Mouse (Mus musculus) heart, embryonic 10.5 days (tissue): ENCODE measurements at regions not wholly inside any gene's neighbourhood (a gene's known extent, or its start where the extent isn't known, plus 50 kb on each side); places are given as distances from the start of the nearest gene placed in this dataset.

Experiments used
- DNase-seq: peaks from one replicate; pipeline ENCODE4 v3.0.0-alpha.2; 2017; ENCODE audit warnings: low spot score
- H3K27ac ChIP-seq: fragments of 300-500 bp; sonication (generic); 2 replicates; pipeline ENCODE4 v1.5.1; 2016; ENCODE audit warnings: mild to moderate bottlenecking
- H3K27me3 ChIP-seq: fragments of 300-500 bp; sonication (generic); 2 replicates; pipeline ENCODE4 v1.6.1; 2016; ENCODE audit warnings: mild to moderate bottlenecking; ENCODE audit not compliant: poor library complexity, insufficient read depth, severe bottlenecking
- H3K36me3 ChIP-seq: fragments of 300-500 bp; sonication (generic); 2 replicates; pipeline ENCODE4 v1.6.1; 2016; ENCODE audit warnings: mild to moderate bottlenecking, moderate library complexity
- H3K4me1 ChIP-seq: fragments of 300-500 bp; sonication (generic); 2 replicates; pipeline ENCODE4 v1.6.1; 2016; ENCODE audit warnings: mild to moderate bottlenecking
- H3K4me3 ChIP-seq: fragments of 300-500 bp; sonication (generic); 2 replicates; pipeline ENCODE4 v1.5.1; 2016; ENCODE audit warnings: mild to moderate bottlenecking, moderate library complexity
- H3K9me3 ChIP-seq: fragments of 300-500 bp; sonication (generic); 2 replicates; pipeline ENCODE4 v1.6.1; 2016; ENCODE audit warnings: mild to moderate bottlenecking, moderate library complexity
- WGBS: fragments of 180-500 bp; shearing (Covaris S2); methylation state at CpG from one replicate; pipeline ENCODE4 v1.1.7; 2016; 5-methylcytosine and 5-hydroxymethylcytosine counted together

- peaks cover 9% of the 10 kb centered on the region for H3K4me1 ChIP-seq
- no peak overlapping the region for H3K27ac ChIP-seq
- peaks cover 6% of the 10 kb centered on the region; the same call in 1 of the 2 replicates for H3K27me3 ChIP-seq
- H3K4me3 ChIP-seq, result no peak overlapping the region
- no peaks in the 10 kb centered on the region for H3K36me3 ChIP-seq
- no peaks in the 10 kb centered on the region for H3K9me3 ChIP-seq
- DNase-seq, result no peak
- 76% methylated on average over 10 of the region's 10 CpGs for WGBS
Measured at GRCm38 (mm10) chr10:44993470-44994260, 73.3 kb upstream of the Prep start.

- Histone ChIP-seq H3K27ac (no peak overlapping the region), H3K36me3 (no peaks in the 10 kb centered on the region), H3K27me3 (peaks cover 3% of the 10 kb centered on the region; the same call in 1 of the 2 replicates), H3K9me3 (no peaks in the 10 kb centered on the region), H3K4me3 (no peak overlapping the region), H3K4me1 (peaks cover 8% of the 10 kb centered on the region)
- no peak for DNase-seq
- WGBS, result 74% methylated on average over 6 of the region's 6 CpGs
Measured at GRCm38 (mm10) chr10:44989539-44989938, 77.5 kb upstream of the Prep start.

- WGBS, result 78% methylated on average over 8 of the region's 8 CpGs
Measured at GRCm38 (mm10) chr10:44988756-44989155, 78.2 kb upstream of the Prep start.

GRCm38 (mm10) chr10:44987615-44988014 lies 79.4 kb upstream of the Prep start:
- no peak for DNase-seq
- Histone ChIP-seq H3K4me3 (no peak overlapping the region), H3K9me3 (no peaks in the 10 kb centered on the region), H3K4me1 (peaks cover 8% of the 10 kb centered on the region), H3K27me3 (peaks cover 3% of the 10 kb centered on the region; the same call in 1 of the 2 replicates), H3K27ac (no peak overlapping the region), H3K36me3 (no peaks in the 10 kb centered on the region)
- 67% methylated on average over 4 of the region's 4 CpGs for WGBS

More at GRCm38 (mm10) chr10:44988756-44989155, 78.2 kb upstream of the Prep start:
- Histone ChIP-seq H3K4me1 (peaks cover 8% of the 10 kb centered on the region), H3K9me3 (no peaks in the 10 kb centered on the region), H3K27me3 (peaks cover 3% of the 10 kb centered on the region; the same call in 1 of the 2 replicates), H3K4me3 (no peak overlapping the region), H3K36me3 (no peaks in the 10 kb centered on the region), H3K27ac (no peak overlapping the region)
- no peak for DNase-seq

GRCm38 (mm10) chr10:44981913-44982312 lies 85.1 kb upstream of the Prep start:
- no peaks in the 10 kb centered on the region for H3K36me3 ChIP-seq
- peaks cover 3% of the 10 kb centered on the region; the same call in 1 of the 2 replicates for H3K27me3 ChIP-seq
- no peak for DNase-seq
- 68% methylated on average over 2 of the region's 2 CpGs for WGBS
- no peaks in the 10 kb centered on the region for H3K9me3 ChIP-seq
- H3K27ac ChIP-seq, result no peak overlapping the region
- H3K4me1 ChIP-seq, result peaks cover 3% of the 10 kb centered on the region; the same call in 1 of the 2 replicates
- no peak overlapping the region for H3K4me3 ChIP-seq

- 95% methylated on average over 2 of the region's 2 CpGs for WGBS
- Histone ChIP-seq H3K4me1 (no peaks in the 10 kb centered on the region), H3K36me3 (no peaks in the 10 kb centered on the region), H3K4me3 (no peak overlapping the region), H3K27me3 (no peaks in the 10 kb centered on the region), H3K9me3 (no peaks in the 10 kb centered on the region), H3K27ac (no peak overlapping the region)
- DNase-seq, result no peak
Measured at GRCm38 (mm10) chr10:44976815-44977214, 90.2 kb upstream of the Prep start.

GRCm38 (mm10) chr10:44971911-44972310 lies 95.1 kb upstream of the Prep start:
- no peaks in the 10 kb centered on the region for H3K36me3 ChIP-seq
- no peak for DNase-seq
- H3K9me3 ChIP-seq, result no peaks in the 10 kb centered on the region
- H3K4me1 ChIP-seq, result no peaks in the 10 kb centered on the region
- no peaks in the 10 kb centered on the region for H3K27me3 ChIP-seq
- WGBS, result 71% methylated on average over 2 of the region's 2 CpGs
- H3K27ac ChIP-seq, result no peak overlapping the region
- H3K4me3 ChIP-seq, result no peak overlapping the region

GRCm38 (mm10) chr10:44959968-44960367 lies 107.0 kb upstream of the Prep start:
- Histone ChIP-seq H3K4me3 (no peak overlapping the region), H3K4me1 (no peaks in the 10 kb centered on the region), H3K27ac (no peak overlapping the region), H3K27me3 (no peaks in the 10 kb centered on the region), H3K9me3 (no peaks in the 10 kb centered on the region), H3K36me3 (no peaks in the 10 kb centered on the region)
- WGBS, result 81% methylated on average over 3 of the region's 3 CpGs
- DNase-seq, result no peak

GRCm38 (mm10) chr10:44945205-44945725 lies 121.7 kb upstream of the Prep start:
- Histone ChIP-seq H3K27me3 (no peaks in the 10 kb centered on the region), H3K4me3 (no peak overlapping the region), H3K9me3 (no peaks in the 10 kb centered on the region), H3K4me1 (no peaks in the 10 kb centered on the region), H3K27ac (no peak overlapping the region), H3K36me3 (no peaks in the 10 kb centered on the region)
- 54% methylated on average over 1 of the region's 1 CpGs for WGBS
- DNase-seq, result no peak

- H3K4me3 ChIP-seq, result no peak overlapping the region
- no peaks in the 10 kb centered on the region for H3K27me3 ChIP-seq
- no peaks in the 10 kb centered on the region for H3K4me1 ChIP-seq
- 53% methylated on average over 1 of the region's 1 CpGs for WGBS
- H3K27ac ChIP-seq, result no peak overlapping the region
- no peaks in the 10 kb centered on the region for H3K36me3 ChIP-seq
- no peak for DNase-seq
- no peaks in the 10 kb centered on the region for H3K9me3 ChIP-seq
Measured at GRCm38 (mm10) chr10:44939403-44939802, 127.6 kb upstream of the Prep start.

- DNase-seq, result no peak
- Histone ChIP-seq H3K27me3 (no peaks in the 10 kb centered on the region), H3K4me1 (no peaks in the 10 kb centered on the region), H3K36me3 (no peaks in the 10 kb centered on the region), H3K9me3 (no peaks in the 10 kb centered on the region), H3K27ac (no peak overlapping the region), H3K4me3 (no peak overlapping the region)
- WGBS, result 83% methylated on average over 5 of the region's 5 CpGs
Measured at GRCm38 (mm10) chr10:44936976-44937500, 130.0 kb upstream of the Prep start.

GRCm38 (mm10) chr10:44930796-44931195 lies 136.2 kb upstream of the Prep start:
- WGBS, result 89% methylated on average over 2 of the region's 2 CpGs

GRCm38 (mm10) chr10:44913751-44914388 lies 153.1 kb upstream of the Prep start:
- DNase-seq, result no peak
- Histone ChIP-seq H3K36me3 (no peaks in the 10 kb centered on the region), H3K9me3 (no peaks in the 10 kb centered on the region), H3K27ac (no peak overlapping the region), H3K4me3 (no peak overlapping the region), H3K27me3 (no peaks in the 10 kb centered on the region), H3K4me1 (no peaks in the 10 kb centered on the region)
- 78% methylated on average over 8 of the region's 8 CpGs for WGBS

More at GRCm38 (mm10) chr10:44930796-44931195, 136.2 kb upstream of the Prep start:
- no peaks in the 10 kb centered on the region for H3K36me3 ChIP-seq
- no peak for DNase-seq
- no peaks in the 10 kb centered on the region for H3K9me3 ChIP-seq
- no peak overlapping the region for H3K4me3 ChIP-seq
- no peak overlapping the region for H3K27ac ChIP-seq
- H3K27me3 ChIP-seq, result no peaks in the 10 kb centered on the region
- no peaks in the 10 kb centered on the region for H3K4me1 ChIP-seq
